Comparison of ENCODE assay signal across 11 mouse cellular contexts in genomic region chr2:60088785-60089527, GRCm38 (mm10).
DNase-seq lines count a peak whose midpoint lies in the region; ATAC-seq and TF ChIP-seq lines count a peak whose summit lies in the region.
"Had no signal": no experiment of that assay in that cellular context is flagged by ENCODE, and none has a peak within 500 bp of the region (broad histone marks: within the 10 kb centered on the region; RNA-seq: fewer than 3 reads in every experiment).

No protein-coding gene starts in this region.

- 91% methylated on average over 14 of the region's 14 CpGs for WGBS in hindbrain, embryonic 10.5 days
- 85% methylated on average over 14 of the region's 14 CpGs for WGBS in hindbrain, embryonic 11.5 days
- WGBS in hindbrain, postnatal 0 days, result 84% methylated on average over 14 of the region's 14 CpGs
- 87% methylated on average over 14 of the region's 14 CpGs for WGBS in midbrain, embryonic 14.5 days

- no peak overlapping the region for H3K4me2 ChIP-seq in hindbrain, embryonic 11.5 days (replicated peaks; ENCODE audit: low read depth, low read length)
- H3K4me2 ChIP-seq in hindbrain, postnatal 0 days (ENCODE audit: low read depth, low read length), result 0 out of 2 replicates have a peak overlapping the region, but pooled peaks have one; percentile 30
- peak overlapping the region; percentile 42 for H3K4me2 ChIP-seq in midbrain, embryonic 14.5 days (ENCODE audit: low read length)
- H3K4me2 ChIP-seq: embryonic facial prominence, embryonic 15.5 days; lung, embryonic 15.5 days had no signal

- peaks cover 23% of the 10 kb centered on the region for H3K4me1 ChIP-seq in hindbrain, embryonic 10.5 days (replicated peaks)
- H3K4me1 ChIP-seq in hindbrain, embryonic 11.5 days (replicated peaks; ENCODE audit: control insufficient read depth, insufficient read depth, low read length), result no peaks in the 10 kb centered on the region
- H3K4me1 ChIP-seq in bone marrow macrophage, adult 2 months (ENCODE audit: control insufficient read depth, insufficient read depth, low read length), result peaks cover 41% of the 10 kb centered on the region
- no peaks in the 10 kb centered on the region for H3K4me1 ChIP-seq in hindbrain, postnatal 0 days (ENCODE audit: insufficient read depth, low read length)
- peaks cover 2% of the 10 kb centered on the region; the same call in 1 of the 2 replicates for H3K4me1 ChIP-seq in midbrain, embryonic 14.5 days (ENCODE audit: control insufficient read depth, insufficient read depth, low read length)
- H3K4me1 ChIP-seq: embryonic facial prominence, embryonic 15.5 days had no signal

- H3K27ac ChIP-seq in hindbrain, embryonic 10.5 days, result peak overlapping the region; percentile 63
- H3K27ac ChIP-seq in hindbrain, embryonic 11.5 days (ENCODE audit: low read depth, low read length), result no peak overlapping the region
- H3K27ac ChIP-seq in bone marrow macrophage, adult 2 months (ENCODE audit: insufficient read depth, low read depth, low read length), result peak overlapping the region; percentile 70
- peak overlapping the region; percentile 3; the same call in 1 of the 2 replicates for H3K27ac ChIP-seq in hindbrain, postnatal 0 days
- H3K27ac ChIP-seq in midbrain, embryonic 14.5 days (replicated peaks; ENCODE audit: low read depth, low read length), result peak overlapping the region; percentile 77
- H3K27ac ChIP-seq: embryonic facial prominence, embryonic 15.5 days; lung, embryonic 15.5 days had no signal

- H3K4me3 ChIP-seq in hindbrain, embryonic 10.5 days, result no peak overlapping the region
- H3K4me3 ChIP-seq in hindbrain, embryonic 11.5 days (ENCODE audit: low read depth, low read length), result no peak overlapping the region
- H3K4me3 ChIP-seq in bone marrow macrophage, adult 2 months (ENCODE audit: insufficient read depth, low read length), result 0 out of 2 replicates have a peak overlapping the region, but pooled peaks have one; percentile 12
- no peak overlapping the region for H3K4me3 ChIP-seq in hindbrain, postnatal 0 days (ENCODE audit: low read length)
- H3K4me3 ChIP-seq in midbrain, embryonic 14.5 days (replicated peaks; ENCODE audit: low read depth, low read length), result no peak overlapping the region
- H3K4me3 ChIP-seq: embryonic facial prominence, embryonic 15.5 days; lung, embryonic 15.5 days had no signal

- no peak for DNase-seq in hindbrain, embryonic 10.5 days (ENCODE audit: low spot score)
- DNase-seq in hindbrain, embryonic 11.5 days (ENCODE audit: low spot score), result no peak
- DNase-seq in hindbrain, postnatal 0 days (ENCODE audit: low spot score), result no peak
- DNase-seq in midbrain, embryonic 14.5 days, result no peak
- no peak for DNase-seq in embryo, embryonic 9.5 days (ENCODE audit: extremely low spot score)
- no peak for DNase-seq in layer of hippocampus, adult 18-20 months (ENCODE audit: low spot score in 2 of 2)
- DNase-seq: adrenal gland, adult 8-10 months had no signal

- TF ChIP-seq POLR2A in bone marrow macrophage, adult 2 months (IDR thresholded peaks at IDR 0.05; ENCODE audit: borderline replicate concordance, low read depth, low read length), result no peak

- no peaks in the 10 kb centered on the region for H3K27me3 ChIP-seq in hindbrain, embryonic 10.5 days (ENCODE audit: insufficient read depth, poor library complexity, severe bottlenecking)
- no peaks in the 10 kb centered on the region for H3K27me3 ChIP-seq in hindbrain, embryonic 11.5 days (ENCODE audit: control insufficient read depth, insufficient read depth, low read length)
- no peaks in the 10 kb centered on the region for H3K27me3 ChIP-seq in hindbrain, postnatal 0 days (ENCODE audit: insufficient read depth, low read length)
- H3K27me3 ChIP-seq in midbrain, embryonic 14.5 days (ENCODE audit: control insufficient read depth, insufficient read depth, low read length), result no peaks in the 10 kb centered on the region
- H3K27me3 ChIP-seq: embryonic facial prominence, embryonic 15.5 days; lung, embryonic 15.5 days had no signal

- no peak overlapping the region for H3K9ac ChIP-seq in hindbrain, embryonic 11.5 days (ENCODE audit: low read depth, low read length)
- H3K9ac ChIP-seq in hindbrain, postnatal 0 days (replicated peaks; ENCODE audit: low read length), result no peak overlapping the region
- no peak overlapping the region; the same call in 1 of the 2 replicates for H3K9ac ChIP-seq in midbrain, embryonic 14.5 days (replicated peaks; ENCODE audit: low read length)
- H3K9ac ChIP-seq: embryonic facial prominence, embryonic 15.5 days; lung, embryonic 15.5 days had no signal

- TF ChIP-seq CTCF in bone marrow macrophage, adult 2 months (IDR thresholded peaks at IDR 0.05; ENCODE audit: low read depth, low read length), result no peak
- TF ChIP-seq CTCF in hindbrain, postnatal 0 days (IDR thresholded peaks at IDR 0.05; ENCODE audit: low read depth), result no peak

- peaks cover 10% of the 10 kb centered on the region for H3K36me3 ChIP-seq in hindbrain, embryonic 10.5 days
- H3K36me3 ChIP-seq in hindbrain, embryonic 11.5 days (ENCODE audit: control insufficient read depth, insufficient read depth, low read length), result no peaks in the 10 kb centered on the region
- no peaks in the 10 kb centered on the region for H3K36me3 ChIP-seq in hindbrain, postnatal 0 days (ENCODE audit: insufficient read depth, low read length)
- no peaks in the 10 kb centered on the region for H3K36me3 ChIP-seq in midbrain, embryonic 14.5 days (ENCODE audit: control insufficient read depth, insufficient read depth, low read length)
- H3K36me3 ChIP-seq: embryonic facial prominence, embryonic 15.5 days; lung, embryonic 15.5 days had no signal

- no peak for ATAC-seq in hindbrain, embryonic 11.5 days (ENCODE audit: low FRiP score)
- ATAC-seq in hindbrain, postnatal 0 days, result no peak
- ATAC-seq in midbrain, embryonic 14.5 days (ENCODE audit: low FRiP score, low TSS enrichment), result no peak

- H3K9me3 ChIP-seq in hindbrain, embryonic 10.5 days, result no peaks in the 10 kb centered on the region
- H3K9me3 ChIP-seq in hindbrain, embryonic 11.5 days (ENCODE audit: control insufficient read depth, low read length), result no peaks in the 10 kb centered on the region
- H3K9me3 ChIP-seq in hindbrain, postnatal 0 days (ENCODE audit: low read length), result no peaks in the 10 kb centered on the region
- H3K9me3 ChIP-seq in midbrain, embryonic 14.5 days (ENCODE audit: control insufficient read depth, low read length), result no peaks in the 10 kb centered on the region
- H3K9me3 ChIP-seq: embryonic facial prominence, embryonic 15.5 days; G1E; lung, embryonic 15.5 days had no signal
